Mouse (Mus musculus) layer of hippocampus, adult 2 months (tissue): ENCODE results near the gene Zfp296. TPM values are rescaled to one million over a fixed set of nuclear protein-coding genes. Genes with fewer than 3 reads are reported as not detected.

Experiments used
- DNase-seq, 2 experiments: peaks; one replicate each; pipeline ENCODE4 v3.0.0; 2022; ENCODE audit warnings: low spot score in 2 of 2
- H3K27ac ChIP-seq: fragments of 200-600 bp; 2 replicates; pipeline ENCODE4 v1.8.1; 2022
- H3K4me3 ChIP-seq: fragments of 200-600 bp; 2 replicates; pipeline ENCODE4 v1.8.1; 2022; ENCODE audit warnings: mild to moderate bottlenecking
- CTCF ChIP-seq: fragments of 200-600 bp; conservative IDR thresholded peaks from 2 replicates; pipeline ENCODE4 v1.8.1; 2022; ENCODE audit warnings: antibody characterized with exemption, mild to moderate bottlenecking, moderate library complexity
- long read RNA-seq, 2 experiments: library from polyadenylated mRNA; stranded (forward); transcript quantifications; one replicate each; pipeline ENCODE4 v2.0.0; 2021; ENCODE audit warnings: borderline mapping rate in 2 of 2
- total RNA-seq, 2 experiments: library from RNA; stranded (reverse); gene quantifications; 2 replicates each; pipeline ENCODE4 v1.2.3; 2021

Zfp296 gene
- under 1 TPM; 0.81 to 0.95 TPM for total RNA-seq
- long read RNA-seq, experiment 1 = 0 reads
- long read RNA-seq, experiment 2 = 0 reads

DNA sequence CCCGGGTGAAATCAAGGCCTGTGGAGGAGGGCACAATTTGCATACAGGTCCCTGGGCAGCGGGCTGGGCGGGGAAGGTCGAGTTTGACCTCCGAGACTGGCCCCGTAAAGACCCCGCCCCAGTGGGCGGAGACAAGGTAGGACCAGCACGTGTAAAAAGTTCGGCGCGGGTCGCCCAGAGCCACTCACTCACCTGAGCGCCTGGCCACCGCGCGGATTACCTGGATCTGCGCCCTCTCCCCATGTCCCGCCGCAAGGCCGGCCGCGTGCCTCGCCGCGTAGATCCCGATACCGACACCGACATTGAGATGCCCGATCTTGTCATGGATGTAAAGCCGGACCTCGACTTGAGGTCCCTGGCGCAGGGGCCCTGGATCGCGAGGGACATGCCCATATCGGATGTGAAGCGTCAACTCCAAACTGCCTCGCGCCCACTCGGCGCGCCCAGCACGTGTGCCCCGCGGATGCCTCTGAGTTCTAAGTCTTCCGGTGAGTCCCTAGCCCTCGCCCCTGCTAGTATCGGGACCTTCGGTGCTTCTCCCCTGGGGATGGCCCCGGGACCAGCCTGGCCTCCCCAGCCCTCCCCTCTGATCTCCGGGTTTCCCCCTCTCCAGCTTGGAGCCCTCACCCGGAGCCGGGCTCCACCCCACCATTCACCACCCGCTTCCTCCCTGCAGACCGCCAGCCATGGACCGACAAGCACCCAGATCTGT, at the start of gene Zfp296, which contains the start of gene Gemin7:
TSS of gene Zfp296 (plus strand) at position 147 of the 712 bp plus-strand sequence.
TSS of gene Gemin7 (minus strand) at position 455 of the 712 bp plus-strand sequence.
- no peak within 1 kb of the TSS for H3K27ac ChIP-seq
- DNase-seq = no peak
- H3K4me3 ChIP-seq = peak within 1 kb of the TSS; percentile 58
- no peak for TF ChIP-seq CTCF

GRCm38 (mm10) chr7:19531077-19531476, 46.0 kb upstream of the Zfp296 start:
- no peak; the same call in 1 of the 2 replicates for TF ChIP-seq CTCF
- no peak for DNase-seq
- Histone ChIP-seq H3K27ac (no peak overlapping the region), H3K4me3 (no peak overlapping the region)

GRCm38 (mm10) chr7:19532240-19532639, 44.8 kb upstream of the Zfp296 start:
- no peak overlapping the region for H3K4me3 ChIP-seq
- TF ChIP-seq CTCF = no peak
- no peak for DNase-seq
- no peak overlapping the region for H3K27ac ChIP-seq

- no peak for TF ChIP-seq CTCF
- no peak overlapping the region for H3K27ac ChIP-seq
- no peak overlapping the region for H3K4me3 ChIP-seq
- DNase-seq = no peak
Observed at GRCm38 (mm10) chr7:19534676-19535075, 42.4 kb upstream of the Zfp296 start.

- no peak for DNase-seq
- H3K27ac ChIP-seq = peak overlapping the region; percentile 65; the same call in 1 of the 2 replicates
- TF ChIP-seq CTCF = no peak
Observed at GRCm38 (mm10) chr7:19540771-19541566, 36.1 kb upstream of the Zfp296 start.

GRCm38 (mm10) chr7:19541681-19542154, 35.4 kb upstream of the Zfp296 start:
- TF ChIP-seq CTCF = no peak
- H3K4me3 ChIP-seq = no peak overlapping the region
- no peak for DNase-seq
- H3K27ac ChIP-seq = peak overlapping the region; percentile 65

More at GRCm38 (mm10) chr7:19540771-19541566, 36.1 kb upstream of the Zfp296 start:
- H3K4me3 ChIP-seq = no peak overlapping the region

DNA sequence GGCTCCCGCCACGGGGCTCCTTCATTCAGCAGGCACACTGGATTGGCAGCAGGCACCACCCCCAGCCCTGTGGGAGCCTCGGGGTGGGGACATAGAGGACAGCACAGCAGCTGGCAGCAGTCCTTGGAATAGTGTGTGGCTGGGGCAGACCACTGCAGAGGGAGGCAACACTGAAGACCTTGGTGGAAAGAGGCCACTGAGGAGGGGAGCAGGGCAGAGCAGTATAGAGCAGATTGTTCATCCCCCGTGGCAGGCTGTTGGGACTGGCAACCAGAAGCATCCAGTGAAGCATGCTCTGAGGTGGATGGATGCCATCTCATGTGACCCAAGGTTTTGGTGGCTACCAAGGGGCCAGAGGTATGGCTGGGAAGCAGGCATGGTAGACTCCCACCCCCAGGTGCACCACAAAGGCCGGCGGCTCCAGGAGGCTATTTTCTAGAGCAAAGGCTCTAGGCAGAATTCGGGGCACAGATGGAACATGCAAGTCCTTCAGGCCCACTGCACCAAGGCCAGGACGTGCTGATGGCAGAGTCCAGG, 34.9 kb upstream of the Zfp296 start:
- TF ChIP-seq CTCF = no peak
- Histone ChIP-seq H3K27ac (peak overlapping the region; percentile 65), H3K4me3 (no peak overlapping the region)
- DNase-seq = peak in 1 of 2 experiments; percentile 47

- DNase-seq = no peak
- Histone ChIP-seq H3K4me3 (no peak overlapping the region), H3K27ac (no peak overlapping the region)
- TF ChIP-seq CTCF = peak; percentile 70
Observed at GRCm38 (mm10) chr7:19543584-19543983, 33.5 kb upstream of the Zfp296 start.

- no peak overlapping the region for H3K4me3 ChIP-seq
- no peak for TF ChIP-seq CTCF
- no peak for DNase-seq
- no peak overlapping the region for H3K27ac ChIP-seq
Observed at GRCm38 (mm10) chr7:19546007-19546406, 31.1 kb upstream of the Zfp296 start.

GRCm38 (mm10) chr7:19547344-19547969, 29.6 kb upstream of the Zfp296 start:
- DNase-seq = no peak
- no peak overlapping the region for H3K4me3 ChIP-seq
- no peak overlapping the region for H3K27ac ChIP-seq
- TF ChIP-seq CTCF = no peak

DNA sequence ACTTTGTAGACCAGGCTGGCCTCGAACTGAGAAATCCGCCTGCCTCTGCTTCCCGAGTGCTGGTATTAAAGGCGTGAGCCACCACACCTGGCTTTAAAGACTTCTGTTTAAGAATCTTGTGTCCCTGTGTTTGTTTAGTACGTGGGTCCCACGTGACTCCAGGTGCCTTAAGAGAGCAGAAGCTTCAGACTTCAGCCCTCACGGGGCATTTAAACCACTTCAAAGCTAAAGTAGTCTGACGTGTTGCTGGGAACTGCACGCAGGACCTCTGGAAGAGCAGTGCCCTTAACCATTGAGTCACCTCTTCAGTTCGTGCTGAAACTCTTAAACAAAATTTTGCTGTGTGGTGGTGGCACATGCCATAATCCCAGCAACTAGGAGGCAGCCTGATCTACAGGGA, 27.7 kb upstream of the Zfp296 start:
- H3K4me3 ChIP-seq = no peak overlapping the region
- no peak for TF ChIP-seq CTCF
- no peak for DNase-seq

GRCm38 (mm10) chr7:19551634-19552033, 25.5 kb upstream of the Zfp296 start:
- TF ChIP-seq CTCF = no peak
- no peak overlapping the region for H3K27ac ChIP-seq
- no peak overlapping the region for H3K4me3 ChIP-seq
- no peak for DNase-seq

More for the DNA sequence above, 27.7 kb upstream of the Zfp296 start:
- no peak overlapping the region for H3K27ac ChIP-seq
